In genomic region chr16:35771606-35772005, GRCm38 (mm10) we compare ENCODE assay signal across 9 mouse cellular contexts. TPM values are rescaled to one million over a fixed set of nuclear protein-coding genes. Genes with fewer than 3 reads are reported as not detected.
DNase-seq lines count a peak whose midpoint lies in the region; ATAC-seq lines count a peak whose summit lies in the region.
"Had no signal": no experiment of that assay in that cellular context is flagged by ENCODE, and none has a peak within 500 bp of the region (broad histone marks: within the 10 kb centered on the region; RNA-seq: fewer than 3 reads in every experiment).

No protein-coding gene starts in this region.

- ATAC-seq in intestine, embryonic 14.5 days (replicated peaks; ENCODE audit: low FRiP score, low TSS enrichment, low read depth): no peak
- no peak for ATAC-seq in intestine, embryonic 15.5 days
- ATAC-seq in embryonic facial prominence, embryonic 12.5 days (ENCODE audit: insufficient number of reproducible peaks, insufficient read depth, low FRiP score, low TSS enrichment): no peak
- ATAC-seq in intestine, embryonic 16.5 days: no peak
- ATAC-seq in neural tube, embryonic 15.5 days (ENCODE audit: low FRiP score): no peak

- WGBS in intestine, embryonic 14.5 days: 90% methylated on average over 5 of the region's 5 CpGs
- WGBS in intestine, embryonic 15.5 days: 84% methylated on average over 5 of the region's 5 CpGs
- 86% methylated on average over 5 of the region's 5 CpGs for WGBS in embryonic facial prominence, embryonic 12.5 days
- WGBS in intestine, embryonic 16.5 days: 83% methylated on average over 5 of the region's 5 CpGs
- 89% methylated on average over 5 of the region's 5 CpGs for WGBS in neural tube, embryonic 15.5 days

- H3K4me3 ChIP-seq in intestine, embryonic 14.5 days (ENCODE audit: low read depth, low read length): no peak overlapping the region
- H3K4me3 ChIP-seq in intestine, embryonic 15.5 days (replicated peaks): no peak overlapping the region
- H3K4me3 ChIP-seq in embryonic facial prominence, embryonic 12.5 days: no peak overlapping the region
- H3K4me3 ChIP-seq in intestine, embryonic 16.5 days (ENCODE audit: low read length): no peak overlapping the region; the same call in 1 of the 2 replicates
- no peak overlapping the region for H3K4me3 ChIP-seq in neural tube, embryonic 15.5 days (replicated peaks)

- DNase-seq in intestine, embryonic 14.5 days (ENCODE audit: low spot score): peak; percentile 47
- no peak for DNase-seq in ovary, postnatal 10 days (ENCODE audit: low spot score)
- no peak for DNase-seq in lung, postnatal 4 days
- DNase-seq: kidney, adult 2 months had no signal

- H3K27me3 ChIP-seq in intestine, embryonic 14.5 days (replicated peaks; ENCODE audit: control insufficient read depth, insufficient read depth, low read length): no peaks in the 10 kb centered on the region
- H3K27me3 ChIP-seq in intestine, embryonic 15.5 days (replicated peaks): no peaks in the 10 kb centered on the region
- H3K27me3 ChIP-seq in embryonic facial prominence, embryonic 12.5 days: no peaks in the 10 kb centered on the region
- H3K27me3 ChIP-seq in intestine, embryonic 16.5 days (replicated peaks; ENCODE audit: control insufficient read depth, insufficient read depth, low read length): no peaks in the 10 kb centered on the region
- no peaks in the 10 kb centered on the region for H3K27me3 ChIP-seq in neural tube, embryonic 15.5 days (replicated peaks)
- H3K27me3 ChIP-seq: limb, embryonic 13.5 days had no signal

- no peak overlapping the region for H3K27ac ChIP-seq in intestine, embryonic 14.5 days (ENCODE audit: low read depth)
- H3K27ac ChIP-seq in intestine, embryonic 15.5 days: no peak overlapping the region
- no peak overlapping the region for H3K27ac ChIP-seq in embryonic facial prominence, embryonic 12.5 days
- H3K27ac ChIP-seq in intestine, embryonic 16.5 days (ENCODE audit: low read length): no peak overlapping the region
- no peak overlapping the region for H3K27ac ChIP-seq in neural tube, embryonic 15.5 days (replicated peaks)
- H3K27ac ChIP-seq: limb, embryonic 13.5 days had no signal

- no peak overlapping the region for H3K9ac ChIP-seq in intestine, embryonic 14.5 days (ENCODE audit: low read length)
- H3K9ac ChIP-seq in intestine, embryonic 15.5 days: no peak overlapping the region
- no peak overlapping the region for H3K9ac ChIP-seq in embryonic facial prominence, embryonic 12.5 days
- no peak overlapping the region for H3K9ac ChIP-seq in intestine, embryonic 16.5 days (ENCODE audit: low read depth, low read length)
- H3K9ac ChIP-seq in neural tube, embryonic 15.5 days (replicated peaks): no peak overlapping the region

- no peak overlapping the region; the same call in 1 of the 2 replicates for H3K4me2 ChIP-seq in intestine, embryonic 14.5 days (ENCODE audit: low read length)
- no peak overlapping the region for H3K4me2 ChIP-seq in intestine, embryonic 15.5 days (replicated peaks)
- H3K4me2 ChIP-seq in embryonic facial prominence, embryonic 12.5 days (replicated peaks): peak overlapping the region; percentile 91; the same call in 1 of the 2 replicates
- H3K4me2 ChIP-seq in intestine, embryonic 16.5 days (ENCODE audit: low read depth, low read length): peak overlapping the region; percentile 90; the same call in 1 of the 2 replicates
- H3K4me2 ChIP-seq in neural tube, embryonic 15.5 days: peak overlapping the region; percentile 92

- H3K4me1 ChIP-seq in intestine, embryonic 14.5 days (replicated peaks; ENCODE audit: control insufficient read depth, insufficient read depth, low read length): peaks cover 11% of the 10 kb centered on the region
- peaks cover 23% of the 10 kb centered on the region; the same call in 1 of the 2 replicates for H3K4me1 ChIP-seq in intestine, embryonic 15.5 days (replicated peaks)
- H3K4me1 ChIP-seq in embryonic facial prominence, embryonic 12.5 days: peaks cover 24% of the 10 kb centered on the region
- peaks cover 16% of the 10 kb centered on the region for H3K4me1 ChIP-seq in intestine, embryonic 16.5 days (ENCODE audit: control insufficient read depth, insufficient read depth, low read length)
- peaks cover 36% of the 10 kb centered on the region for H3K4me1 ChIP-seq in neural tube, embryonic 15.5 days

- H3K36me3 ChIP-seq in intestine, embryonic 14.5 days (ENCODE audit: control insufficient read depth, insufficient read depth, low read length): no peaks in the 10 kb centered on the region
- no peaks in the 10 kb centered on the region for H3K36me3 ChIP-seq in intestine, embryonic 15.5 days
- H3K36me3 ChIP-seq in embryonic facial prominence, embryonic 12.5 days: no peaks in the 10 kb centered on the region
- H3K36me3 ChIP-seq in intestine, embryonic 16.5 days (ENCODE audit: control insufficient read depth, insufficient read depth, low read length): no peaks in the 10 kb centered on the region
- H3K36me3 ChIP-seq in neural tube, embryonic 15.5 days: no peaks in the 10 kb centered on the region

- no peaks in the 10 kb centered on the region for H3K9me3 ChIP-seq in intestine, embryonic 14.5 days (ENCODE audit: control insufficient read depth, low read length)
- H3K9me3 ChIP-seq in intestine, embryonic 15.5 days: no peaks in the 10 kb centered on the region
- H3K9me3 ChIP-seq in embryonic facial prominence, embryonic 12.5 days: no peaks in the 10 kb centered on the region
- H3K9me3 ChIP-seq in intestine, embryonic 16.5 days (ENCODE audit: control insufficient read depth, low read length): no peaks in the 10 kb centered on the region
- no peaks in the 10 kb centered on the region for H3K9me3 ChIP-seq in neural tube, embryonic 15.5 days (replicated peaks)
- H3K9me3 ChIP-seq: limb, embryonic 13.5 days had no signal

RNA-seq across cellular contexts. Expression of gene Hspbap1, which starts 1.4 kb away (rescaled TPM):
- polyA plus RNA-seq in intestine, embryonic 14.5 days (2014; fragmentation: Nextera tagmentation; extraction: Ambion mirVana): 19.9 and 20.0 TPM in 2 replicates
- 17.6 and 18.4 TPM in 2 replicates for polyA plus RNA-seq in intestine, embryonic 15.5 days (2015; fragmentation: Nextera tagmentation; extraction: Ambion mirVana)
- 23.1 and 23.5 TPM in 2 replicates for polyA plus RNA-seq in embryonic facial prominence, embryonic 12.5 days (2016; fragmentation: Nextera tagmentation; extraction: Ambion mirVana)
- polyA plus RNA-seq in intestine, embryonic 16.5 days (2015; fragmentation: Nextera tagmentation; extraction: Ambion mirVana): 14.6 and 15.9 TPM in 2 replicates
- 12.1 and 12.7 TPM in 2 replicates for polyA plus RNA-seq in neural tube, embryonic 15.5 days (2015; fragmentation: Nextera tagmentation; extraction: Ambion mirVana)

RNA-seq across cellular contexts. Expression of gene Dirc2, which starts 2.5 kb away (rescaled TPM):
- 18.5 and 18.6 TPM in 2 replicates for polyA plus RNA-seq in intestine, embryonic 14.5 days (2014; fragmentation: Nextera tagmentation; extraction: Ambion mirVana)
- 12.0 and 13.2 TPM in 2 replicates for polyA plus RNA-seq in intestine, embryonic 15.5 days (2015; fragmentation: Nextera tagmentation; extraction: Ambion mirVana)
- 24.8 and 25.9 TPM in 2 replicates for polyA plus RNA-seq in embryonic facial prominence, embryonic 12.5 days (2016; fragmentation: Nextera tagmentation; extraction: Ambion mirVana)
- polyA plus RNA-seq in intestine, embryonic 16.5 days (2015; fragmentation: Nextera tagmentation; extraction: Ambion mirVana): 7.8 and 11.8 TPM in 2 replicates
- 26.8 and 29.9 TPM in 2 replicates for polyA plus RNA-seq in neural tube, embryonic 15.5 days (2015; fragmentation: Nextera tagmentation; extraction: Ambion mirVana)

Comparison
In these comparisons a context has a peak if more than half of its experiments do, and no peak if none do; other contexts are left out.
1. H3K4me2 ChIP-seq: peak in embryonic facial prominence, embryonic 12.5 days (single experiment), intestine, embryonic 16.5 days (single experiment) and neural tube, embryonic 15.5 days (single experiment); none in intestine, embryonic 14.5 days (single experiment) and intestine, embryonic 15.5 days (single experiment).